Mouse (Mus musculus) urinary bladder, postnatal 25 days (tissue): Measurements from ENCODE around the gene Cadm1.

Experiments
- DNase-seq: peaks from one replicate; pipeline ENCODE4 v3.0.0; 2022; ENCODE audit warnings: low spot score

Cadm1 gene

GRCm38 (mm10) chr9:47867474-47867873 lies 337.5 kb downstream of the Cadm1 start:
- no peak for DNase-seq

DNA sequence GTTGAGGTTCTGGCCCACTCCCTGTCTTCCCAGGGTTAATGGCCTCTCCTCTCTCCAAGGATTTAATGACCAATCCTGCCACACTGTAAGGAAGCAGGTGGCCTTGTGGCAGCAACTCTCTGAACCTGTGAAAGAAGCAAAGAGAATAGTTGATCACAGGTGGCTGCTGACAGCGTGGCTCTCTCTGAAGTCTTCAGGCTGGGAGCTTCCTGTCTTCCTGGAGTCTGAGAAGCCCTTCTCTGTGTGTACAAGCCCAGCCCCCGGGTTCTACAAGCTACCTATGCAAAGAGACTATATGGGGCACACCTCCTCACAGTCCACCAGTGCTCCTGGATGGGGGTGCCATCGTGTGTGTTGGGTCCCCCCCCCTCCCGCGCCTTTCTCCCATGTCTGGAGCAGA lies 339.7 kb downstream of the Cadm1 start:
- DNase-seq = no peak

DNA sequence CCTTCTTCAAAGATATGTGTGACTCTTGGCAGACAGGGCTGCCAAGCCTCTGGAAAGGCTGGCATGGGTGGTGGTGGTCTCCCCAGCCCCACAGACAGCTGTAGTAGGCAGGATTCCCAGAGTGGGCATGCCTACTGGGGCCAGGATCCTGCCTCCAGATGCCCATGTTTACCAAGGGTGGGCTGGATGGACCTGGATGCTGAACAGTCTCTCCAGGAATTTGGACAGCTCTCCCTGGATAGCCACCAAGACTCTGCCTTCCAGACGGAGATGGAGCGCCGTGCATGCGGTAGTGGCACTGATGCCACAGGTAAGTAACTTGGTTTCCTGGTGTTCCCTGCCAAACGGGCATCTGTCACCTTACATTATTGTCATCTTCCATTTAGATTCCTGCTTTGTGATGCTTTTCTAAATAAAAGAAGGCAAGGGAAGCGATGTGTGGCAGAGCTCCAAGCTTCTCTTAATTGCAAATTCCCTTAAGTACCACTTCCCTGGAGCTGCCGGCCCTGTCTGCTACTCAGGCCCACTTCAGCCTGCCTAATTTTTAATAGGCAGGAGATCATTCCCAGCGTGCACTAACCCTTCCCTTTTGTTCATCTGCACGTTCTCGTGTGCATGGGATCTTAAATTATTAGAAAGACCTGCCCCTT lies 346.7 kb downstream of the Cadm1 start:
- DNase-seq = no peak

- no peak for DNase-seq
Observed at GRCm38 (mm10) chr9:47880171-47880570, 350.2 kb downstream of the Cadm1 start.

GRCm38 (mm10) chr9:47882372-47882771 lies 352.4 kb downstream of the Cadm1 start:
- DNase-seq = no peak

GRCm38 (mm10) chr9:47891721-47892120 lies 361.7 kb downstream of the Cadm1 start:
- no peak for DNase-seq

DNA sequence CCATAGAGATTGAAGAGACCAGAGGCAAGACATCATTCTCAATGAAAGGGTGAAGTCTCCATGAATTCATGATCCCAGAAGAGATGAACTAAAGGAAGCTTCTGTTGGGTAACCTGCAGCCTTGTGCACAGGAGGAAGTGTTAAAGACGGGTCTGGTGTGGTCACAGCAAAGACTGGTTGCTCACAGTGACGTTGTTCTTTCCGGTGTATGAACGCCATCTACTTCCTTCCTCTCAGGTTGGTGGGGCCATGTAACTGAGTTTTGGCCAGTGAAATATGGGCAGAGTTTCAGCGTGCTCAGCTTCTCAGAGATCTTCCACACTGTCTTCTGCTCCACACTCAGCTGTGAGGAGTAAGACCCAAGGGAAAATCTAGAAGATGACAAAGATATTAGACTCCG lies 363.0 kb downstream of the Cadm1 start:
- no peak for DNase-seq

GRCm38 (mm10) chr9:47894096-47894495 lies 364.1 kb downstream of the Cadm1 start:
- DNase-seq = no peak

GRCm38 (mm10) chr9:47894661-47895060 lies 364.7 kb downstream of the Cadm1 start:
- no peak for DNase-seq

- DNase-seq = no peak
Observed at GRCm38 (mm10) chr9:47895121-47895520, 365.1 kb downstream of the Cadm1 start.

DNA sequence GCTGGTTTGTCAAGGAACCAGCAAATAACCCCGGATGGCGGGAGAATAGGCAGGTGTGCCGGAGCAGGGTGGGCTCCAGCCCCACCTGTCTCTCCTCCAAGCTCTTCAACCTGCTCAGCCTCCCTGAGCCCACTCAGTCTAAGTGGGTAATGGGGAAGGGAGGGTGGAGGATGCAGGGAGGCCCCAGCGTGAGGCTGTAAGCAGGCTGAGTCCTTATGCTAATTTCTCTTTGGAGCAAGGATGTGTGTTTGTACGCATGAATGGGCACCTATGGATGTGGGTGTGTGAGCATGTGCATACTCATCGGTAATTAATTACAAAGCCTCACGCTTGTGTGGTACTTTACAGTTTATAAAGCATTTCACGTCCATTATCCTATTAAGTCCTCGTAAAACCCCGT lies 370.8 kb downstream of the Cadm1 start:
- no peak for DNase-seq

- DNase-seq = no peak
Observed at GRCm38 (mm10) chr9:47903661-47904060, 373.7 kb downstream of the Cadm1 start.

GRCm38 (mm10) chr9:47904339-47904922 lies 374.5 kb downstream of the Cadm1 start:
- DNase-seq = no peak

- DNase-seq = no peak
Observed at GRCm38 (mm10) chr9:47906521-47906920, 376.5 kb downstream of the Cadm1 start.
